Mouse (Mus musculus): ENCODE data around the gene 1700003F12Rik.

The 1700003F12Rik gene

GRCm38 (mm10) chr2:154549127-154549885, 2.4 kb downstream of the 1700003F12Rik start:
- no peak for DNase-seq (ENCODE audit: low spot score)

- DNase-seq (ENCODE audit: low spot score), result no peak
Observed at GRCm38 (mm10) chr2:154549886-154550189, 3.0 kb downstream of the 1700003F12Rik start.

GRCm38 (mm10) chr2:154550937-154551336, 4.1 kb downstream of the 1700003F12Rik start:
- DNase-seq (ENCODE audit: low spot score), result no peak

- no peak for DNase-seq (ENCODE audit: low spot score)
Observed at GRCm38 (mm10) chr2:154551476-154551875, 4.6 kb downstream of the 1700003F12Rik start, which contains the start of gene Actl10. TSS of gene Actl10 (plus strand) at chr2:154551776.

GRCm38 (mm10) chr2:154551927-154552326, 5.0 kb downstream of the 1700003F12Rik start:
- DNase-seq (ENCODE audit: low spot score), result no peak

GRCm38 (mm10) chr2:154552424-154552907, 5.6 kb downstream of the 1700003F12Rik start:
- DNase-seq (ENCODE audit: low spot score), result peak; percentile 77

- no peak for DNase-seq (ENCODE audit: low spot score)
Observed at GRCm38 (mm10) chr2:154555235-154555634, 8.3 kb downstream of the 1700003F12Rik start.

GRCm38 (mm10) chr2:154557184-154557832, 10.4 kb downstream of the 1700003F12Rik start:
- DNase-seq (ENCODE audit: low spot score), result no peak

GRCm38 (mm10) chr2:154558264-154559039, 11.6 kb downstream of the 1700003F12Rik start, which contains the start of gene Necab3:
TSS of gene Necab3 (minus strand) at chr2:154558890.
- no peak for DNase-seq (ENCODE audit: low spot score)

GRCm38 (mm10) chr2:154563612-154564170, 16.8 kb downstream of the 1700003F12Rik start:
- no peak for DNase-seq (ENCODE audit: low spot score)

- DNase-seq (ENCODE audit: low spot score), result no peak
Observed at GRCm38 (mm10) chr2:154565562-154565961, 18.7 kb downstream of the 1700003F12Rik start.

GRCm38 (mm10) chr2:154566641-154567040, 19.8 kb downstream of the 1700003F12Rik start:
- no peak for DNase-seq (ENCODE audit: low spot score)

- DNase-seq (ENCODE audit: low spot score), result peak; percentile 60
Observed at GRCm38 (mm10) chr2:154567766-154568165, 20.9 kb downstream of the 1700003F12Rik start.

GRCm38 (mm10) chr2:154568329-154569070, 21.6 kb downstream of the 1700003F12Rik start:
- DNase-seq (ENCODE audit: low spot score), result no peak

- DNase-seq (ENCODE audit: low spot score), result no peak
Observed at GRCm38 (mm10) chr2:154569071-154569748, 22.3 kb downstream of the 1700003F12Rik start.

- DNase-seq (ENCODE audit: low spot score), result peak; percentile 94
Observed at GRCm38 (mm10) chr2:154569836-154570286, 23.0 kb downstream of the 1700003F12Rik start, which contains the start of gene E2f1. TSS of gene E2f1 (minus strand) at chr2:154569892.

- no peak for DNase-seq (ENCODE audit: low spot score)
Observed at GRCm38 (mm10) chr2:154570666-154571065, 23.8 kb downstream of the 1700003F12Rik start.

- no peak for DNase-seq (ENCODE audit: low spot score)
Observed at GRCm38 (mm10) chr2:154571266-154571665, 24.4 kb downstream of the 1700003F12Rik start.

- no peak for DNase-seq (ENCODE audit: low spot score)
Observed at GRCm38 (mm10) chr2:154571976-154572375, 25.1 kb downstream of the 1700003F12Rik start.

GRCm38 (mm10) chr2:154572996-154573395, 26.1 kb downstream of the 1700003F12Rik start:
- DNase-seq (ENCODE audit: low spot score), result no peak

- DNase-seq (ENCODE audit: low spot score), result no peak
Observed at GRCm38 (mm10) chr2:154574271-154574670, 27.4 kb downstream of the 1700003F12Rik start.
